Comparison of ENCODE assay signal across 11 mouse cellular contexts in genomic region chr11:120022841-120023240, GRCm38 (mm10). TPM values are rescaled to one million over a fixed set of nuclear protein-coding genes. Genes with fewer than 3 reads are reported as not detected.
A peak's percentile ranks its signal among the peaks of the same experiment; 100 is the strongest.
DNase-seq lines count a peak whose midpoint lies in the region; ATAC-seq lines count a peak whose summit lies in the region.
"Had no signal": no experiment of that assay in that cellular context is flagged by ENCODE, and none has a peak within 500 bp of the region (broad histone marks: within the 10 kb centered on the region; RNA-seq: fewer than 3 reads in every experiment).

No protein-coding gene starts in this region.

- peak; percentile 49 for ATAC-seq in forebrain, embryonic 16.5 days
- peak; percentile 75 for ATAC-seq in midbrain, embryonic 13.5 days
- ATAC-seq in megakaryocyte-erythroid progenitor cell, adult 5-6 weeks (replicated peaks; ENCODE audit: low FRiP score, low TSS enrichment, poor library complexity, severe bottlenecking) = no peak; the same call in 1 of the 2 replicates

- no peak overlapping the region for H3K4me3 ChIP-seq in forebrain, embryonic 16.5 days (replicated peaks; ENCODE audit: low read length)
- H3K4me3 ChIP-seq in midbrain, embryonic 13.5 days (replicated peaks) = no peak overlapping the region
- H3K4me3 ChIP-seq: stomach, embryonic 15.5 days had no signal

- no peak overlapping the region for H3K27ac ChIP-seq in forebrain, embryonic 16.5 days (ENCODE audit: low read length)
- peak overlapping the region; percentile 78 for H3K27ac ChIP-seq in midbrain, embryonic 13.5 days
- H3K27ac ChIP-seq: liver, embryonic 14.5 days; stomach, embryonic 15.5 days had no signal

- no peak overlapping the region for H3K9ac ChIP-seq in forebrain, embryonic 16.5 days (replicated peaks; ENCODE audit: low read depth, low read length)
- peak overlapping the region; percentile 51 for H3K9ac ChIP-seq in midbrain, embryonic 13.5 days (replicated peaks)
- H3K9ac ChIP-seq: liver, embryonic 14.5 days; stomach, embryonic 15.5 days had no signal

- DNase-seq in brain, adult 2 months (ENCODE audit: low read depth, low spot score) = peak; percentile 88
- peak; percentile 71 for DNase-seq in cerebellum, adult 8-10 months
- no peak for DNase-seq in heart, adult 18-20 months
- DNase-seq in heart, postnatal 4 days = no peak
- DNase-seq: gastrocnemius, postnatal 14 days; kidney, postnatal 4 days had no signal

- H3K36me3 ChIP-seq in forebrain, embryonic 16.5 days (ENCODE audit: control insufficient read depth, insufficient read depth) = no peaks in the 10 kb centered on the region
- H3K36me3 ChIP-seq in midbrain, embryonic 13.5 days = no peaks in the 10 kb centered on the region
- H3K36me3 ChIP-seq: stomach, embryonic 15.5 days had no signal

- H3K4me2 ChIP-seq in forebrain, embryonic 16.5 days (ENCODE audit: low read length) = no peak overlapping the region
- 0 out of 2 replicates have a peak overlapping the region, but pooled peaks have one; percentile 9 for H3K4me2 ChIP-seq in midbrain, embryonic 13.5 days (replicated peaks)
- H3K4me2 ChIP-seq: stomach, embryonic 15.5 days had no signal

- H3K9me3 ChIP-seq in forebrain, embryonic 16.5 days (ENCODE audit: control insufficient read depth, low read length) = no peaks in the 10 kb centered on the region
- no peaks in the 10 kb centered on the region for H3K9me3 ChIP-seq in midbrain, embryonic 13.5 days
- H3K9me3 ChIP-seq: stomach, embryonic 15.5 days had no signal

- peaks cover 8% of the 10 kb centered on the region for H3K4me1 ChIP-seq in forebrain, embryonic 16.5 days (replicated peaks; ENCODE audit: control insufficient read depth, insufficient read depth, low read length)
- H3K4me1 ChIP-seq in midbrain, embryonic 13.5 days (replicated peaks) = peaks cover 40% of the 10 kb centered on the region
- H3K4me1 ChIP-seq: stomach, embryonic 15.5 days had no signal

- 44% methylated on average over 12 of the region's 12 CpGs for WGBS in forebrain, embryonic 16.5 days
- WGBS in midbrain, embryonic 13.5 days = 40% methylated on average over 12 of the region's 12 CpGs

- no peaks in the 10 kb centered on the region for H3K27me3 ChIP-seq in forebrain, embryonic 16.5 days (replicated peaks; ENCODE audit: control insufficient read depth, insufficient read depth, low read length)
- H3K27me3 ChIP-seq in midbrain, embryonic 13.5 days = no peaks in the 10 kb centered on the region

RNA-seq across cellular contexts. Expression of gene Aatk, which starts 24.1 kb away (rescaled TPM):
- polyA plus RNA-seq in forebrain, embryonic 16.5 days (2015; fragmentation: Nextera tagmentation; extraction: Ambion mirVana) = 21.6 and 28.1 TPM in 2 replicates
- polyA plus RNA-seq in midbrain, embryonic 13.5 days (2015; fragmentation: Nextera tagmentation; extraction: Ambion mirVana) = 15.1 and 18.6 TPM in 2 replicates
- 1 to 10 TPM; 3.8 to 4.3 TPM for total RNA-seq in heart, adult 18-20 months (2021)
- 0.62 TPM in 1 of 2 replicates, not detected in the other for total RNA-seq in megakaryocyte-erythroid progenitor cell, adult 5-6 weeks (2014; fragmentation: Nextera tagmentation)
- not detected in 2 replicates for total RNA-seq in megakaryocyte-erythroid progenitor cell, adult 5-6 weeks (2017)
- total RNA-seq in heart, postnatal 4 days (2021) = 1 to 10 TPM; 3.7 to 4.2 TPM

Comparison
In these comparisons a context has a peak if more than half of its experiments do, and no peak if none do; other contexts are left out.
1. DNase-seq: peak in brain, adult 2 months (single experiment) and cerebellum, adult 8-10 months (single experiment); none in heart, adult 18-20 months (0 of 2) and heart, postnatal 4 days (single experiment).